Mouse (Mus musculus): Measurements from ENCODE around the gene Ets2.
"Not testable (repeated sequence)": the region's sequence is repeated elsewhere in the genome, so short reads cannot be mapped to it uniquely, and the experiment has no call there.

DNA sequence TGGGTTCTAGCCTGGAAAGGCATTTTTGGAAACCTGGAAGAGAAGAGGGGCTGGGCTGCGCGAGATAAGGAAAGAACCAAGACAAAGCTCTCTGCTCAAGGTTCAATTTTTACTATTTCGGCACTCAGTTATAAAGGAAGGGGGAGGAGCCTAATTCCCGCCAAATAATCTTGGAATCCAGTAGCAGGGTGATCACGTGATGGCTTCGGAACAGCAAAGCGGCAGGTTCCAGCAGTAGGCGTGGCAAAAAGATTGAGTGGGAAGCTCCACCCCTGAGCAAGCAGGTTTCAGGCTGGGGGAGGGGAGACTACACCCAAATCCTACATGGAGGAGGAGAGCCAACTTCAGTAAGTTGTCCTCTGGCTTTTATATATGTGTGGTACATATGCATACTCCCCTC is 62.2 kb downstream of the Ets2 start:
- TF ChIP-seq MAX (IDR thresholded peaks at IDR 0.05); CTCF (IDR thresholded peaks at IDR 0.05; ENCODE audit: control insufficient read depth, insufficient read depth, insufficient read length); MYOG (IDR thresholded peaks at IDR 0.05; ENCODE audit: control insufficient read depth, extremely low read depth, insufficient read length); CEBPB (IDR thresholded peaks at IDR 0.05; ENCODE audit: low read depth); MYOD1 (IDR thresholded peaks at IDR 0.05; ENCODE audit: control insufficient read depth, insufficient read length, low read depth); USF1 (IDR thresholded peaks at IDR 0.05; ENCODE audit: low read depth): not testable (repeated sequence)
